Mouse (Mus musculus) sigmoid colon, adult 10 weeks (tissue): ENCODE data around the gene Lin52. TPM values are rescaled to one million over a fixed set of nuclear protein-coding genes. Genes with fewer than 3 reads are reported as not detected.

Experiments used
- polyA plus RNA-seq: library from polyadenylated mRNA; stranded (reverse); fragments of 350-450 nt; fragmentation: Illumina TruSeq; extraction: RNeasy Lipid Tissue Mini Kit (QIAGEN cat#74804); gene quantifications from one replicate; pipeline ENCODE4 v1.2.3, GENCODE M21; 2014; ENCODE audit warnings: low read depth, low replicate concordance

Lin52 gene
- polyA plus RNA-seq = 20.2 TPM

DNA sequence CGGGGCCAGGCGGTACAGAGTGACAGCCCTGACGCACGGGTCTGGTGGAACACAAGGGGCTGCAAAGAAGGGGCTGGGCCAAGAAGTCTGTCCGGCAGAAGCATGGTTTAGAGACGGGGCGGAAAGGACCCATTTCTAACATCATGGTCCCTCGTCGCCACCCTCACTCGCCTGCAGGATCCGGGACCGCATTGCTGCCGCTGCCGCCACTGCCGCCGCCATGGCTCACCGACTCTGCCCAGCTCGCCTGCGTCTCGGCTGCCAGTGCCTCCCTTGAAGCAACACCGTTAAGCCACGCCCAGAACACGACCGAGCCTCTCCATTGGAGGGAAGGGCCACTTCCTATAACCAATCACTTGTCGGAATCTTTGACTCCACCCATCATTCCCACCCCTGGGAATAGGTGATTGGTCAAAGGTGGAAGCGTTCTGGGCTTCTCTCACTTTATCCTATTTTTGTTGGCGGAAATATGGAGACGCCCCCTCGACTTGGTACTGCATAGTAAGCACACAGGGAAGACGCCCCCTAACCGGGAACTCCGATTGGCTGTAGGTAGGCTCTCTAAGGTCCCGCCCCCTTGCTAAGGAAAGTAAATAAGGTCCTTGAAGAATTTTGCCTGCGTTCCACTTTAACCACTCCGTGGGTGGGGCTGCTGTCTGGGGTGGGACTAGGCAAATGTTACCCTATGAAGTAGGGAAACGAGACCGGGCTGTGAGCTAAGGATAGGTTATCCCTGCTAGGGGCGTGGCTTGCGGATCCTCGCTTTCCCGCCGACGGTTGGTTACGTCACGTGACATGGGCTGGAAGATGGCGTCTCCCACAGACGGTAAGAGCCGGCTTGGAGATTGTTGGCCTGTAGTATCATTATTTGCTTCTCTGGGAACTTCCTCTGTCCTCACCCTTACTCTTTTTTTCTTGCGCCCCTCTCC lies at the start of gene Lin52, which contains the start of gene Aldh6a1:
Gene Lin52 (plus strand): TSS at position 705 of the 929 bp plus-strand sequence.
Gene Aldh6a1 (minus strand): TSS at position 287 of the 929 bp plus-strand sequence.

DNA sequence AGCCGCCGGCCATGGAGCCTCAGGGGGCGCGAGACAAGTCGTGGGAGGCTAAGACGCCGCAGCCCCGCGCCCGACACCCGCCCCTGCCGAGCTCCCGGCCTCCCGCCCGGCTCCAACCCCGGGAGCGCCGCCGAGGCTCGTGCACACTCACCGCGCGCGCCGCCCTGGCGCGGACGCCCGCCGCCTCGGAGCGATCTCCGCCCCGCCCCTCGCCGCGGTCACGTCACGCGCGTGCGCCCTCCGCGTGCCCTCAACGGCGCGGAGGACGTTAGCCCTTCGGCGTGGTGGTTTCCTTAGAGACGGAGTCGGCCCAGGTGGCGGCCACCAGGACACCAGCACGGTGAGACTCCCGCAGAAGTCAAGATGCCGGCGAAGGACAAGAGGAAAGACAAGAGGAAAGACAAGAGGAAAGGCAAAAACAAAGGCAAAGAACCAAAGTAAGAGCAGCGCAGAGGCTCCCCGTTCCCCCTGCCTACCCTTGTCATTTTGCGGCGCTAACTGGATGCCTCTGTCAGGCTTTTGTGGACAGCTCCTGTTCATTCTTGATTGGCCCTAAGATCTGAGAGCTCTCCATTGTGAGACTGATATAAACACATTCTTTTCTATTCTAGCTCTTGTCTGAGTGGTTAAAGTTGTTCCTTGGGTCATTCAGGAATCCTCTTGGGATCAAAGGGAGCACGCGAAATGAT lies 42.3 kb upstream of the Lin52 start, which contains the start of the genes Entpd5 and Bbof1:
Gene Entpd5 (minus strand): TSS at position 211 of the 689 bp plus-strand sequence.
Gene Bbof1 (plus strand): TSS at position 253 of the 689 bp plus-strand sequence.

DNA sequence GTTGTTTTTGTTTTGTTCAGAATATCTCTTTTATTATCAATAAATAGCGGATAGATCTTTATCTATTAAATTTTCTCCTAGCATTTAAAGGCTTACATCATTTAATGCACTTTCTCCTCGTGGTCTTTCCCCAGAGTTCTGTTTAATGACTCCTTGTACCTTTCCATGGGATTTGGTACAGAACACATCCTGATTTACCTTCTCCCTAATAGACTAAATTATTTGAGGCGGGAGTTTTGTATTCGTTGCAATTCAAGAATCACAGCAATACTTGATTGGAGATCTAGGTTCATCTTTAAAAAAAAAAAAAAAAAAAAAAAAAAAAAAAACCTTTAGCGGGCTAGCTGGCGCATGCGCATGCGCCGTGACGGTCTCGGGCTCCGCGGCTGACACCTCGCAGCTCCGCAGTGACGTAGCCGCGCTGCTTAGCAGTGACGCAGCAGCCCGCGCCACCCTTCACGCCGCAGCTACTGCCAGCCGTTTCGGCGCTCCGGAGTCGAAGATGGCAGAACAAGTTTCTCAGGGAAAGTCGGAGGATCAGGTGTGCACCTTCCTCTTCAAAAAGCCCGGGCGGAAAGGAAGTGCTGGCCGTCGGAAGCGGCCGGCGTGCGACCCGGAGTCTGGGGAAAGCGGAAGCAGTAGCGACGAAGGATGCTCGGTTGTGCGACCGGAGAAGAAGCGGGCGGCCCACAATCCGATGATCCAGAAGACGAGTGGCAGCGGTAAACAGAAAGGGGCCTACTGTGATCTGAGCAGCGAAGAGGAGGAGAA lies 34.2 kb upstream of the Lin52 start, which contains the start of gene Rnf113a2:
Gene Rnf113a2 (plus strand): TSS at position 363 of the 771 bp plus-strand sequence.

DNA sequence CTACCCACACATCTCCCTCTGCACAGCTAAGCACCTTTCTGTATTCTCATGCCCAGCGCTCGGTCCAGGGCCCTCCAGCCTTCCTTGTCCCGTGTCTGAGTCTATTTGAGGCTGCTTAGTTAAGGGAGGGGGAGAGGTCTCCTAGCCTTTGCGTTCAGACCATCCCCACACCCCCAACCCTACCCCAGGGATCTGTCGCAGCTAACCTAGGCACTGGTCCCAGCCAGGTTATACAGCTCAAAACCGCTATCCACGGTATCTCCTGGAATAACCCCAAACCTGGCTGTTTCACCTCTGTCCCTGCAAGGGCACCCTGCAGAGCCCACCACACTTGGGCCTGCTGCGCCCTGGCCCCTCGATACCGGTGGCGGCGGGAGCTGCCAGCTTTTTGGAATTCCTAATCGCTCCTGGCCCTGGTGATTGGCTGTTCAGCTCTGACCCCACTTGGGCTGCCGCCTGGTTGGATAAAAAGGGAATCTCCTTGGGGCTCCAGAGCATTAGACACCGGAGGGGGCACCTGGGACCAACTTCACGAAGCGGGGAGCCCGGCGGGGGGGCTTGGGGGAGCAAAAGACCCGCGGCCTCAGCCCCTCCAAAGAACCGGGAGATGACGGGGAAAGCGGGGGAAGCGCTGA lies 118.2 kb downstream of the Lin52 start, which contains the start of gene Vsx2:
Gene Vsx2 (plus strand): TSS at position 427 of the 635 bp plus-strand sequence.

Other genes starting within 250 kb of the Lin52 start
- 17.7 TPM for gene Elmsan1, start 232.5 kb upstream of the Lin52 start, polyA plus RNA-seq
- 113 TPM for gene Ptgr2, start 166.2 kb upstream of the Lin52 start, polyA plus RNA-seq
- 45.7 TPM for gene Zfp410, start 134.6 kb upstream of the Lin52 start, polyA plus RNA-seq
- gene Coq6, start 89.8 kb upstream of the Lin52 start, polyA plus RNA-seq = 2.2 TPM
- gene Fam161b, start 89.6 kb upstream of the Lin52 start, polyA plus RNA-seq = 4.2 TPM
- 216 TPM for gene Entpd5, start 42.4 kb upstream of the Lin52 start, polyA plus RNA-seq
- 10.3 TPM for gene Bbof1, start 42.4 kb upstream of the Lin52 start, polyA plus RNA-seq
- 11.0 TPM for gene Rnf113a2, start 34.2 kb upstream of the Lin52 start, polyA plus RNA-seq
- 99.9 TPM for gene Aldh6a1, start 418 bp upstream of the Lin52 start, polyA plus RNA-seq
- not detected for gene Vsx2, start 118.3 kb downstream of the Lin52 start, polyA plus RNA-seq
- gene Abcd4, start 166.0 kb downstream of the Lin52 start, polyA plus RNA-seq = 4.4 TPM
- not detected for gene Vrtn, start 189.6 kb downstream of the Lin52 start, polyA plus RNA-seq
- not detected for gene Syndig1l, start 247.4 kb downstream of the Lin52 start, polyA plus RNA-seq